Mouse (Mus musculus) bone marrow, adult 2 months (tissue): ENCODE results near the gene Grb10.

Experiments used
- CTCF ChIP-seq: fragments of 200-500 bp; IDR thresholded peaks from 2 replicates; pipeline ENCODE4 v1.5.1; 2011; ENCODE audit warnings: low read length, control low read depth; ENCODE audit not compliant: control insufficient read depth, insufficient read depth
- POLR2A ChIP-seq: fragments of 200-500 bp; IDR thresholded peaks from 2 replicates; pipeline ENCODE4 v1.6.1; 2011; ENCODE audit warnings: low read depth, mild to moderate bottlenecking, control low read depth, low read length, borderline replicate concordance; ENCODE audit not compliant: control insufficient read depth

GRCm38 (mm10) chr11:11884533-11885245 lies 153.8 kb downstream of the Grb10 start:
- TF ChIP-seq CTCF (no peak), POLR2A (no peak)
